Mouse (Mus musculus) small intestine, adult 2 months (tissue): Measurements from ENCODE around the gene Asb15.

Experiments used
- CTCF ChIP-seq: fragments of 200-500 bp; IDR thresholded peaks from 2 replicates; pipeline ENCODE4 v1.5.1; 2012; ENCODE audit warnings: low read depth, mild to moderate bottlenecking, control low read depth, inconsistent platforms, low read length, moderate library complexity, mixed read lengths; ENCODE audit not compliant: insufficient replicate concordance, insufficient read length; ENCODE audit errors: extremely low read depth
- POLR2A ChIP-seq: fragments of 200-500 bp; IDR thresholded peaks from 2 replicates; pipeline ENCODE4 v1.6.1; 2012; ENCODE audit warnings: low read depth, mild to moderate bottlenecking, control low read depth, inconsistent platforms, low read length, moderate library complexity

- TF ChIP-seq CTCF (no peak), POLR2A (no peak)
Measured at GRCm38 (mm10) chr6:24583456-24583855, 55.5 kb downstream of the Asb15 start.
